Mouse (Mus musculus): ENCODE measurements around the gene Pik3c2b. TPM values are rescaled to one million over a fixed set of nuclear protein-coding genes. Genes with fewer than 3 reads are reported as not detected.

Pik3c2b gene
- polyA plus RNA-seq, 1 experiment: 31.2 TPM

- DNase-seq (ENCODE audit: low read depth): peak; percentile 94
- TF ChIP-seq CTCF (IDR thresholded peaks at IDR 0.05; ENCODE audit: borderline replicate concordance, extremely low read depth, insufficient read depth, insufficient read length): peak; percentile 75; the same call in 1 of the 2 replicates
- no peak for TF ChIP-seq POLR2A (IDR thresholded peaks at IDR 0.05; ENCODE audit: borderline replicate concordance, extremely low read depth, insufficient read depth, insufficient read length, poor library complexity, severe bottlenecking)
Measured at GRCm38 (mm10) chr1:133039505-133039949, 5.9 kb upstream of the Pik3c2b start.

- peak; percentile 92 for DNase-seq (ENCODE audit: low read depth)
Measured at GRCm38 (mm10) chr1:133045861-133046440, 484 bp downstream of the Pik3c2b start.

GRCm38 (mm10) chr1:133046441-133046931 lies 1.0 kb downstream of the Pik3c2b start:
- no peak for TF ChIP-seq CTCF (IDR thresholded peaks at IDR 0.05; ENCODE audit: borderline replicate concordance, extremely low read depth, insufficient read depth, insufficient read length)
- peak; percentile 58 for TF ChIP-seq POLR2A (IDR thresholded peaks at IDR 0.05; ENCODE audit: borderline replicate concordance, extremely low read depth, insufficient read depth, insufficient read length, poor library complexity, severe bottlenecking)
- peak; percentile 74 for DNase-seq (ENCODE audit: low read depth)

More at GRCm38 (mm10) chr1:133045861-133046440, 484 bp downstream of the Pik3c2b start:
- TF ChIP-seq CTCF (IDR thresholded peaks at IDR 0.05; ENCODE audit: borderline replicate concordance, extremely low read depth, insufficient read depth, insufficient read length) (peak; percentile 39; the same call in 1 of the 2 replicates), POLR2A (IDR thresholded peaks at IDR 0.05; ENCODE audit: borderline replicate concordance, extremely low read depth, insufficient read depth, insufficient read length, poor library complexity, severe bottlenecking) (peak; percentile 98)

DNA sequence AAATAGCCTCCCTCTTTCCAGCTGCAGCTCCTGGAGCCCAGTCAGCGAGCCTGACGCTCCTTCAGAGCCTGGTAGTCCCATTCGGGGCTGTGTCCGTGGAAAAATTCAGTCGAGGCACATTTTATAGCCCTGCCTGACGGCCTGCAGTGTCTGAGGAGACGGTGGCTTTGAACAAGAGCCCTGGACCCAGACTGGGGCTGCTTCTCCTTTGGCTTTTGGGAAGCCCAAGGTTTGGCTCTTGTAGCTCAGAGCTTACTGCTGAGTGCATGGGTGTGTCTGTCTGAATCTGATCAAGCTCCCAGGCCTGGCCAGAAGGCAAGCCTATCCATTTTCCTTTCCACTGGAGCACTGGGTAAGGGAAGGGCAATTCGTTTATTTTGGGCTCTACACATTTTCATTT lies 2.1 kb downstream of the Pik3c2b start:
- TF ChIP-seq POLR2A (IDR thresholded peaks at IDR 0.05; ENCODE audit: borderline replicate concordance, extremely low read depth, insufficient read depth, insufficient read length, poor library complexity, severe bottlenecking) (no peak), CTCF (IDR thresholded peaks at IDR 0.05; ENCODE audit: borderline replicate concordance, extremely low read depth, insufficient read depth, insufficient read length) (no peak)
- no peak for DNase-seq (ENCODE audit: low read depth)

GRCm38 (mm10) chr1:133048690-133049089 lies 3.2 kb downstream of the Pik3c2b start:
- no peak for DNase-seq (ENCODE audit: low read depth)
- no peak for TF ChIP-seq POLR2A (IDR thresholded peaks at IDR 0.05; ENCODE audit: borderline replicate concordance, extremely low read depth, insufficient read depth, insufficient read length, poor library complexity, severe bottlenecking)
- TF ChIP-seq CTCF (IDR thresholded peaks at IDR 0.05; ENCODE audit: borderline replicate concordance, extremely low read depth, insufficient read depth, insufficient read length): no peak

GRCm38 (mm10) chr1:133050001-133050431 lies 4.5 kb downstream of the Pik3c2b start:
- DNase-seq (ENCODE audit: low read depth): peak; percentile 35
- TF ChIP-seq CTCF (IDR thresholded peaks at IDR 0.05; ENCODE audit: borderline replicate concordance, extremely low read depth, insufficient read depth, insufficient read length) (no peak), POLR2A (IDR thresholded peaks at IDR 0.05; ENCODE audit: borderline replicate concordance, extremely low read depth, insufficient read depth, insufficient read length, poor library complexity, severe bottlenecking) (no peak)

DNA sequence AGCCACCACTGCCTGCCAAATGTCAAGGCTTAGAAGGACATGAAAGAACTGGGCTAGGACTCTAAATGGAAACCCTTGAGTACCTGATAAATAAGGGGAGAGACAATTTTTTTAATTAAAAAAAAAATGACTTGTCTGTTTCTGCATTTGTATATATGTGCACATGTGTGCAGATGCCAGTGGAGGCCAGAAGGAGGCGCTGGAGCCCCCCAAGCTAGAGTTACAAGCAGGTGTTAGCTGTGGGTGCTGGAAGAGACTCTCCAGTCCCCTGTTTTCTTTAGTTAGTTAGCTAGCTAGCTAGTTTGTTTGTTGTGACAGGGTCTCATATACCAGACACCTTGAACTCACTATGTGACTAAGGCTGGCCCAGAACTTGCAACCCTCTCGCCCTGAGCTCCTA lies 6.4 kb downstream of the Pik3c2b start:
- peak; percentile 2; the same call in 1 of the 2 replicates for TF ChIP-seq CTCF (IDR thresholded peaks at IDR 0.05; ENCODE audit: borderline replicate concordance, extremely low read depth, insufficient read depth, insufficient read length)
- TF ChIP-seq POLR2A (IDR thresholded peaks at IDR 0.05; ENCODE audit: borderline replicate concordance, extremely low read depth, insufficient read depth, insufficient read length, poor library complexity, severe bottlenecking): no peak
- no peak for DNase-seq (ENCODE audit: low read depth)

GRCm38 (mm10) chr1:133053034-133053433 lies 7.6 kb downstream of the Pik3c2b start:
- peak; percentile 39 for DNase-seq (ENCODE audit: low read depth)
- no peak for TF ChIP-seq POLR2A (IDR thresholded peaks at IDR 0.05; ENCODE audit: borderline replicate concordance, extremely low read depth, insufficient read depth, insufficient read length, poor library complexity, severe bottlenecking)
- TF ChIP-seq CTCF (IDR thresholded peaks at IDR 0.05; ENCODE audit: borderline replicate concordance, extremely low read depth, insufficient read depth, insufficient read length): no peak

DNA sequence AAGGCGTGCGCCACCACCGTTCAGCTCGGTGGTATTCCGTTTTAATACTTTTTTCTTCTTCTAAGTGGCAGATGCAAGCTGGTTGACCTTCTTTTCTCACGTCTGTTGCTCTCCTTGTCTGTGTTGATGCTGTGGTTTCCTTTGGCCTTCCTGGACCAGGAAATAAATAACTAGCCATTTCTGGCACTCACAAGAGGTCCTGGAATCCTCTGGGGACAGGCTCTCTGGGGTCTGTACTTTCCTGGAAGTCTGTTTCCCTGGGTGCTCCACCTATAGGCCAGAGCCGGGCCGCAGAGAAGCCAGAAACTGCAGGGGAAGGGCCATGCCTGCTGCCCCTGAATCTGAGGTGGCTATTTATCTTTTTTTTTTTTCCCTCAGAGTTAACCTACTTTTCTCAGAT lies 8.9 kb downstream of the Pik3c2b start:
- TF ChIP-seq CTCF (IDR thresholded peaks at IDR 0.05; ENCODE audit: borderline replicate concordance, extremely low read depth, insufficient read depth, insufficient read length) (no peak), POLR2A (IDR thresholded peaks at IDR 0.05; ENCODE audit: borderline replicate concordance, extremely low read depth, insufficient read depth, insufficient read length, poor library complexity, severe bottlenecking) (no peak)
- DNase-seq (ENCODE audit: low read depth): no peak

DNA sequence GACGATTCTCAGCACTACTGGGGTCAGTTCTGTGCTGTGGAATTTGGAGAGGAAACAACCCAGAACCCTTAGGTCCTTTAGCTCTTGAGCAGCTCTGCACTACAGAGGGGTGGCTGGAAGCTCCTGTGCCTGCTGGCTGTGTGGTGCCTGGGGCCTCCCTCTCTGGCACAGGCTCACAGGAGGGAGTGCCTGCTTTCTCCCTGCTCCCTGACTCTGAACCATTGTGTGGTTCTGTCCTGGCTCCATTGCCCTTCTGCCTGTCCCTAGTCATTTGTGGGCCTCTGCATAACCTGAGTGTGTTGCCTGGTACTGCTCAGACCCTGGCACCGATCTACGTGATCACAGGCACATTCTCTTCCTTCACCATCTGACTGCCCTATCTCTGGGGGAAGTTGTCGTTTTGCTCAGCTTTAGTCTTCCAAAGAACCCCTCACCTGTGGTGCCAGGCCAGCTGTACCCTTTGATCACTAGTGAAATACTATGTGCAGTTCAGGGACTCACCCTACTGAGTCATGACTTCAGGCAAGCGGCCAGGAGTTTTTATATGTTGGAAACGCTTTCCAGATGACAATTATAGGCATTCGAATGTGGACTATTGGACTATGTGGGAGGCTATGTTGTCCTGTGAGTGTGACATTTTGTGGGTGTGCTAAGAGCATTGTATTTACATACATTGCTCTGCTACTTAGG lies 12.0 kb downstream of the Pik3c2b start:
- TF ChIP-seq POLR2A (IDR thresholded peaks at IDR 0.05; ENCODE audit: borderline replicate concordance, extremely low read depth, insufficient read depth, insufficient read length, poor library complexity, severe bottlenecking) (no peak), CTCF (IDR thresholded peaks at IDR 0.05; ENCODE audit: borderline replicate concordance, extremely low read depth, insufficient read depth, insufficient read length) (no peak)

GRCm38 (mm10) chr1:133059592-133059991 lies 14.1 kb downstream of the Pik3c2b start:
- TF ChIP-seq CTCF (IDR thresholded peaks at IDR 0.05; ENCODE audit: borderline replicate concordance, extremely low read depth, insufficient read depth, insufficient read length): no peak
- TF ChIP-seq POLR2A (IDR thresholded peaks at IDR 0.05; ENCODE audit: borderline replicate concordance, extremely low read depth, insufficient read depth, insufficient read length, poor library complexity, severe bottlenecking): no peak
- DNase-seq (ENCODE audit: low read depth): no peak

More for the DNA sequence above, 12.0 kb downstream of the Pik3c2b start:
- no peak for DNase-seq (ENCODE audit: low read depth)
